In the genomic region with DNA sequence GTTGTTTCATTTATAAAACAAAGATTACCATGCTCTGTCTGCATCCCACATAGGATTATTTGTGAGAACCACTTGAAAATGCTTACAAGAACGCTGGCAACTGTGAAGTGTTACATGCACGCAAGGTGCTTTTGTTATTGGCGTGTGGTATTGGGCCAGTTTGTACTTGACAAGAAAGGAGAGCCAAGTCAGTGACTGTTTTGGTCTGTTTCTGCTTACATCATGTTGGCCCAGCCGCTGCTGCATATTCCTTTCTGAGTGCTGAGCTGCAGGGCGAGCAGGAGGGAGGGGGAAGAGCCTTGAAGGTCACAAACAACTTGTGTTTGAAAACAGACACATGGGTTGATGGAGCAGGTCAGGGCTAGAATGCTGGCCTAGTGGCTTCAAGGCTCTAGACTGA, we compare ENCODE assay signal across 13 mouse cellular contexts.
DNase-seq lines count a peak whose midpoint lies in the region; ATAC-seq lines count a peak whose summit lies in the region.
"Had no signal": no experiment of that assay in that cellular context is flagged by ENCODE, and none has a peak within 500 bp of the region (broad histone marks: within the 10 kb centered on the region; RNA-seq: fewer than 3 reads in every experiment).

No protein-coding gene starts in this region.

- DNase-seq in kidney, adult 11 months: peak; percentile 34
- peak; percentile 41 to 50 for DNase-seq in urinary bladder, postnatal 36 days (ENCODE audit: low spot score in 2 of 2)
- no peak for DNase-seq in urinary bladder, postnatal 25 days (ENCODE audit: low spot score)
- peak; percentile 28 to 60 for DNase-seq in kidney, postnatal 25 days
- DNase-seq in B cell, adult 2 months: no peak
- DNase-seq: adrenal gland, postnatal 10 days; cerebellum, postnatal 10 days; thymus, adult 18-20 months had no signal

- no peaks in the 10 kb centered on the region for H3K36me3 ChIP-seq in kidney, embryonic 16.5 days (ENCODE audit: insufficient read depth, low read length)
- H3K36me3 ChIP-seq: forebrain, embryonic 12.5 days; hindbrain, embryonic 13.5 days had no signal

- ATAC-seq in kidney, embryonic 16.5 days (ENCODE audit: low FRiP score, low TSS enrichment): no peak
- ATAC-seq in megakaryocyte, adult 5-6 weeks (ENCODE audit: poor library complexity, severe bottlenecking): no peak

- H3K9ac ChIP-seq in kidney, embryonic 16.5 days (replicated peaks; ENCODE audit: low read length): no peak overlapping the region
- H3K9ac ChIP-seq: forebrain, embryonic 12.5 days; hindbrain, embryonic 13.5 days had no signal

- H3K9me3 ChIP-seq in kidney, embryonic 16.5 days (ENCODE audit: low read length): no peaks in the 10 kb centered on the region
- H3K9me3 ChIP-seq: forebrain, embryonic 12.5 days; hindbrain, embryonic 13.5 days; megakaryocyte, embryonic 14.5 days had no signal

- H3K4me1 ChIP-seq in kidney, embryonic 16.5 days (ENCODE audit: insufficient read depth, low read length): no peaks in the 10 kb centered on the region
- H3K4me1 ChIP-seq: forebrain, embryonic 12.5 days; hindbrain, embryonic 13.5 days had no signal

- H3K4me3 ChIP-seq in kidney, embryonic 16.5 days (ENCODE audit: low read length): no peak overlapping the region
- H3K4me3 ChIP-seq: forebrain, embryonic 12.5 days; hindbrain, embryonic 13.5 days; megakaryocyte, embryonic 14.5 days had no signal

- H3K4me2 ChIP-seq in kidney, embryonic 16.5 days (replicated peaks; ENCODE audit: low read depth, low read length): no peak overlapping the region
- H3K4me2 ChIP-seq: forebrain, embryonic 12.5 days; hindbrain, embryonic 13.5 days had no signal

- no peaks in the 10 kb centered on the region for H3K27me3 ChIP-seq in kidney, embryonic 16.5 days (ENCODE audit: insufficient read depth, low read length)
- H3K27me3 ChIP-seq: forebrain, embryonic 12.5 days; hindbrain, embryonic 13.5 days had no signal

- H3K27ac ChIP-seq in kidney, embryonic 16.5 days (ENCODE audit: low read length): no peak overlapping the region
- H3K27ac ChIP-seq: forebrain, embryonic 12.5 days; hindbrain, embryonic 13.5 days had no signal

- 74% methylated on average over 5 of the region's 5 CpGs for WGBS in kidney, embryonic 16.5 days

Comparison
In these comparisons a context has a peak if more than half of its experiments do, and no peak if none do; other contexts are left out.
1. DNase-seq: peak in kidney, adult 11 months (single experiment), urinary bladder, postnatal 36 days (2 of 2) and kidney, postnatal 25 days (2 of 2); none in urinary bladder, postnatal 25 days (single experiment) and B cell, adult 2 months (0 of 2).